Mouse (Mus musculus): ENCODE data around the gene Slc4a4.

- no peak for TF ChIP-seq GATA1 (IDR thresholded peaks at IDR 0.05; ENCODE audit: low read length)
- no peak for TF ChIP-seq TAL1 (IDR thresholded peaks at IDR 0.05; ENCODE audit: low read length)
Observed at GRCm38 (mm10) chr5:88996246-88996645, 109.6 kb downstream of the Slc4a4 start.
